Mouse (Mus musculus) midbrain, embryonic 13.5 days (tissue): ENCODE data around the gene Kat14. TPM values are rescaled to one million over a fixed set of nuclear protein-coding genes. Genes with fewer than 3 reads are reported as not detected.

Experiments
- ATAC-seq: fragments of 200-750 bp; cut with Nextera tagmentation; 2 replicates; pipeline ENCODE4 v1.8.0; 2017; ENCODE audit warnings: mild to moderate bottlenecking, moderate TSS enrichment, moderate library complexity
- H3K27ac ChIP-seq: fragments of 300-500 bp; sonication (generic); 2 replicates; pipeline ENCODE4 v1.5.1; 2015; ENCODE audit warnings: inconsistent platforms, mild to moderate bottlenecking, moderate library complexity
- H3K27me3 ChIP-seq: fragments of 300-500 bp; sonication (generic); 2 replicates; pipeline ENCODE4 v1.6.1; 2015; ENCODE audit warnings: mild to moderate bottlenecking, inconsistent platforms
- H3K36me3 ChIP-seq: fragments of 300-500 bp; sonication (generic); 2 replicates; pipeline ENCODE4 v1.6.1; 2015; ENCODE audit warnings: mild to moderate bottlenecking, inconsistent platforms
- H3K4me1 ChIP-seq: fragments of 300-500 bp; sonication (generic); replicated peaks from 2 replicates; pipeline ENCODE4 v1.6.1; 2015; ENCODE audit warnings: inconsistent platforms
- H3K4me2 ChIP-seq: fragments of 300-500 bp; sonication (generic); replicated peaks from 2 replicates; pipeline ENCODE4 v1.6.1; 2015; ENCODE audit warnings: moderate library complexity, mild to moderate bottlenecking, inconsistent platforms
- H3K4me3 ChIP-seq: fragments of 300-500 bp; sonication (generic); replicated peaks from 2 replicates; pipeline ENCODE4 v1.5.1; 2015; ENCODE audit warnings: mild to moderate bottlenecking, inconsistent platforms
- H3K9ac ChIP-seq: fragments of 300-500 bp; sonication (generic); replicated peaks from 2 replicates; pipeline ENCODE4 v1.6.1; 2015; ENCODE audit warnings: mild to moderate bottlenecking, inconsistent platforms
- H3K9me3 ChIP-seq: fragments of 300-500 bp; sonication (generic); 2 replicates; pipeline ENCODE4 v1.6.1; 2016; ENCODE audit warnings: mild to moderate bottlenecking, inconsistent platforms
- WGBS: fragments of 180-500 bp; shearing (Covaris S2); methylation state at CpG from one replicate; pipeline ENCODE4 v1.1.7; 2015; 5-methylcytosine and 5-hydroxymethylcytosine counted together
- polyA plus RNA-seq: library from polyadenylated mRNA; unstranded; fragments of >200 nt; fragmentation: Nextera tagmentation; extraction: Ambion mirVana; gene quantifications from 2 replicates; pipeline ENCODE4 v1.2.1, GENCODE M21; 2015

Kat14 gene
- polyA plus RNA-seq, 1 experiment from 2014 or later = 39.9 TPM

GRCm38 (mm10) chr2:144431286-144431825 is 62.6 kb downstream of the Kat14 start:
- Histone ChIP-seq H3K4me2 (no peak overlapping the region), H3K4me3 (no peak overlapping the region), H3K27me3 (no peaks in the 10 kb centered on the region), H3K9ac (no peak overlapping the region), H3K27ac (no peak overlapping the region), H3K9me3 (no peaks in the 10 kb centered on the region), H3K36me3 (no peaks in the 10 kb centered on the region), H3K4me1 (no peaks in the 10 kb centered on the region)
- ATAC-seq = no peak
- WGBS = 78% methylated on average over 5 of the region's 5 CpGs

- Histone ChIP-seq H3K9me3 (no peaks in the 10 kb centered on the region), H3K36me3 (no peaks in the 10 kb centered on the region), H3K9ac (no peak overlapping the region), H3K27me3 (no peaks in the 10 kb centered on the region), H3K4me1 (no peaks in the 10 kb centered on the region), H3K4me2 (no peak overlapping the region), H3K4me3 (no peak overlapping the region), H3K27ac (no peak overlapping the region)
- 90% methylated on average over 10 of the region's 10 CpGs for WGBS
- ATAC-seq = no peak
Observed at GRCm38 (mm10) chr2:144435679-144436078, 66.9 kb downstream of the Kat14 start.

GRCm38 (mm10) chr2:144438424-144438823 is 69.6 kb downstream of the Kat14 start:
- Histone ChIP-seq H3K27ac (no peak overlapping the region), H3K4me2 (no peak overlapping the region), H3K4me1 (no peaks in the 10 kb centered on the region), H3K36me3 (no peaks in the 10 kb centered on the region), H3K9me3 (no peaks in the 10 kb centered on the region), H3K4me3 (no peak overlapping the region), H3K27me3 (no peaks in the 10 kb centered on the region), H3K9ac (no peak overlapping the region)
- 64% methylated on average over 4 of the region's 4 CpGs for WGBS
- no peak for ATAC-seq

GRCm38 (mm10) chr2:144439191-144439700 is 70.5 kb downstream of the Kat14 start:
- H3K9ac ChIP-seq = no peak overlapping the region
- no peaks in the 10 kb centered on the region for H3K27me3 ChIP-seq
- no peaks in the 10 kb centered on the region for H3K9me3 ChIP-seq
- H3K4me2 ChIP-seq = no peak overlapping the region
- no peaks in the 10 kb centered on the region for H3K36me3 ChIP-seq
- WGBS = 72% methylated on average over 3 of the region's 3 CpGs
- H3K27ac ChIP-seq = no peak overlapping the region
- no peaks in the 10 kb centered on the region for H3K4me1 ChIP-seq
- no peak for ATAC-seq
- H3K4me3 ChIP-seq = no peak overlapping the region

GRCm38 (mm10) chr2:144441386-144441915 is 72.7 kb downstream of the Kat14 start:
- no peaks in the 10 kb centered on the region for H3K36me3 ChIP-seq
- no peaks in the 10 kb centered on the region for H3K9me3 ChIP-seq
- no peak overlapping the region for H3K4me2 ChIP-seq
- H3K4me3 ChIP-seq = no peak overlapping the region
- WGBS = 92% methylated on average over 11 of the region's 11 CpGs
- ATAC-seq = no peak
- H3K27ac ChIP-seq = no peak overlapping the region
- H3K4me1 ChIP-seq = no peaks in the 10 kb centered on the region
- no peaks in the 10 kb centered on the region for H3K27me3 ChIP-seq
- no peak overlapping the region for H3K9ac ChIP-seq

GRCm38 (mm10) chr2:144446360-144446999 is 77.7 kb downstream of the Kat14 start:
- Histone ChIP-seq H3K36me3 (no peaks in the 10 kb centered on the region), H3K4me1 (no peaks in the 10 kb centered on the region), H3K27ac (no peak overlapping the region), H3K4me2 (no peak overlapping the region), H3K9ac (no peak overlapping the region), H3K4me3 (no peak overlapping the region), H3K9me3 (no peaks in the 10 kb centered on the region), H3K27me3 (no peaks in the 10 kb centered on the region)
- WGBS = 69% methylated on average over 7 of the region's 7 CpGs
- ATAC-seq = no peak

GRCm38 (mm10) chr2:144450378-144450777 is 81.6 kb downstream of the Kat14 start:
- no peak for ATAC-seq
- WGBS = 72% methylated on average over 2 of the region's 2 CpGs
- no peak overlapping the region for H3K4me3 ChIP-seq
- no peak overlapping the region for H3K4me2 ChIP-seq
- no peak overlapping the region for H3K9ac ChIP-seq
- H3K27ac ChIP-seq = no peak overlapping the region
- H3K9me3 ChIP-seq = no peaks in the 10 kb centered on the region
- H3K36me3 ChIP-seq = no peaks in the 10 kb centered on the region
- no peaks in the 10 kb centered on the region for H3K4me1 ChIP-seq
- peaks cover 16% of the 10 kb centered on the region for H3K27me3 ChIP-seq

- Histone ChIP-seq H3K4me1 (no peaks in the 10 kb centered on the region), H3K27me3 (peaks cover 33% of the 10 kb centered on the region), H3K9me3 (no peaks in the 10 kb centered on the region), H3K27ac (no peak overlapping the region), H3K4me3 (no peak overlapping the region), H3K4me2 (no peak overlapping the region), H3K36me3 (no peaks in the 10 kb centered on the region), H3K9ac (no peak overlapping the region)
- peak; percentile 50 for ATAC-seq
- 15% methylated on average over 8 of the region's 8 CpGs for WGBS
Observed at GRCm38 (mm10) chr2:144452364-144453008, 83.7 kb downstream of the Kat14 start.

Other genes with a start within 250 kb of the Kat14 start
- gene Mgme1, start 98.3 kb upstream of the Kat14 start, polyA plus RNA-seq = 12.9 and 13.0 TPM in 2 replicates
- gene Snx5, start 98.1 kb upstream of the Kat14 start, polyA plus RNA-seq = 64.7 and 66.5 TPM in 2 replicates
- gene Ovol2, start 36.8 kb upstream of the Kat14 start, polyA plus RNA-seq = not detected in 2 replicates
- 1.6 and 2.2 TPM in 2 replicates for gene Pet117, start within 50 bp of the Kat14 start, polyA plus RNA-seq
- 10.0 and 11.1 TPM in 2 replicates for gene Dzank1, start 158.4 kb downstream of the Kat14 start, polyA plus RNA-seq
- 32.6 and 33.0 TPM in 2 replicates for gene Polr3f, start 158.7 kb downstream of the Kat14 start, polyA plus RNA-seq
- 63.3 and 65.4 TPM in 2 replicates for gene Rbbp9, start 181.9 kb downstream of the Kat14 start, polyA plus RNA-seq
- 81.1 and 88.0 TPM in 2 replicates for gene Sec23b, start 187.2 kb downstream of the Kat14 start, polyA plus RNA-seq
- gene Smim26, start 225.1 kb downstream of the Kat14 start, polyA plus RNA-seq = 54.6 and 64.2 TPM in 2 replicates
- 80.8 and 89.8 TPM in 2 replicates for gene Dtd1, start 230.9 kb downstream of the Kat14 start, polyA plus RNA-seq